Mouse (Mus musculus): ENCODE data around the gene Olfr95. TPM values are rescaled to one million over a fixed set of nuclear protein-coding genes. Genes with fewer than 3 reads are reported as not detected.

The Olfr95 gene
- total RNA-seq, 2 experiments from 2014 or later = not detected

Other genes with a start within 250 kb of the Olfr95 start
- gene 2410137M14Rik, start 231.9 kb downstream of the Olfr95 start, total RNA-seq (2014; fragmentation: Nextera tagmentation) = not detected in 2 replicates
- gene 2410137M14Rik, start 231.9 kb downstream of the Olfr95 start, total RNA-seq (2017) = not detected in 2 replicates
- not detected in 2 replicates for gene H2-M5, start 223.6 kb downstream of the Olfr95 start, total RNA-seq (2014; fragmentation: Nextera tagmentation)
- gene H2-M5, start 223.6 kb downstream of the Olfr95 start, total RNA-seq (2017) = not detected in 2 replicates
- gene Zfp57, start 212.0 kb downstream of the Olfr95 start, total RNA-seq (2014; fragmentation: Nextera tagmentation) = 1.2 TPM in 1 of 2 replicates, not detected in the other
- gene Zfp57, start 212.0 kb downstream of the Olfr95 start, total RNA-seq (2017) = 0.57 TPM in 1 of 2 replicates, not detected in the other
- not detected in 2 replicates for gene Mog, start 189.7 kb downstream of the Olfr95 start, total RNA-seq (2014; fragmentation: Nextera tagmentation)
- not detected in 2 replicates for gene Mog, start 189.7 kb downstream of the Olfr95 start, total RNA-seq (2017)
- 1.3 and 2.0 TPM in 2 replicates for gene Gabbr1, start 167.2 kb downstream of the Olfr95 start, total RNA-seq (2014; fragmentation: Nextera tagmentation)
- gene Gabbr1, start 167.2 kb downstream of the Olfr95 start, total RNA-seq (2017) = 0.57 and 1.7 TPM in 2 replicates
- not detected in 2 replicates for gene Olfr90, start 124.6 kb downstream of the Olfr95 start, total RNA-seq (2014; fragmentation: Nextera tagmentation)
- gene Olfr90, start 124.6 kb downstream of the Olfr95 start, total RNA-seq (2017) = not detected in 2 replicates
- gene Olfr91, start 114.8 kb downstream of the Olfr95 start, total RNA-seq (2014; fragmentation: Nextera tagmentation) = not detected in 2 replicates
- gene Olfr91, start 114.8 kb downstream of the Olfr95 start, total RNA-seq (2017) = not detected in 2 replicates
- not detected in 2 replicates for gene Olfr92, start 93.0 kb downstream of the Olfr95 start, total RNA-seq (2014; fragmentation: Nextera tagmentation)
- gene Olfr92, start 93.0 kb downstream of the Olfr95 start, total RNA-seq (2017) = not detected in 2 replicates
- not detected in 2 replicates for gene Olfr93, start 51.6 kb downstream of the Olfr95 start, total RNA-seq (2014; fragmentation: Nextera tagmentation)
- gene Olfr93, start 51.6 kb downstream of the Olfr95 start, total RNA-seq (2017) = not detected in 2 replicates
- gene Ubd, start 19.2 kb downstream of the Olfr95 start, total RNA-seq (2014; fragmentation: Nextera tagmentation) = not detected in 2 replicates
- gene Ubd, start 19.2 kb downstream of the Olfr95 start, total RNA-seq (2017) = not detected in 2 replicates
- gene Olfr94, start 12.1 kb downstream of the Olfr95 start, total RNA-seq (2014; fragmentation: Nextera tagmentation) = not detected in 2 replicates
- gene Olfr94, start 12.1 kb downstream of the Olfr95 start, total RNA-seq (2017) = not detected in 2 replicates
- not detected in 2 replicates for gene Olfr96, start 7.0 kb upstream of the Olfr95 start, total RNA-seq (2014; fragmentation: Nextera tagmentation)
- gene Olfr96, start 7.0 kb upstream of the Olfr95 start, total RNA-seq (2017) = not detected in 2 replicates
- gene Olfr97, start 24.2 kb upstream of the Olfr95 start, total RNA-seq (2014; fragmentation: Nextera tagmentation) = not detected in 2 replicates
- gene Olfr97, start 24.2 kb upstream of the Olfr95 start, total RNA-seq (2017) = not detected in 2 replicates
- not detected in 2 replicates for gene Olfr98, start 50.6 kb upstream of the Olfr95 start, total RNA-seq (2014; fragmentation: Nextera tagmentation)
- gene Olfr98, start 50.6 kb upstream of the Olfr95 start, total RNA-seq (2017) = not detected in 2 replicates
- 7.3 and 9.4 TPM in 2 replicates for gene H2-M3, start 57.1 kb upstream of the Olfr95 start, total RNA-seq (2014; fragmentation: Nextera tagmentation)
- gene H2-M3, start 57.1 kb upstream of the Olfr95 start, total RNA-seq (2017) = 16.9 and 23.6 TPM in 2 replicates
- gene Olfr99, start 70.3 kb upstream of the Olfr95 start, total RNA-seq (2014; fragmentation: Nextera tagmentation) = not detected in 2 replicates
- gene Olfr99, start 70.3 kb upstream of the Olfr95 start, total RNA-seq (2017) = not detected in 2 replicates
- gene Olfr101, start 91.2 kb upstream of the Olfr95 start, total RNA-seq (2014; fragmentation: Nextera tagmentation) = not detected in 2 replicates
- not detected in 2 replicates for gene Olfr101, start 91.2 kb upstream of the Olfr95 start, total RNA-seq (2017)
- gene Olfr102, start 103.9 kb upstream of the Olfr95 start, total RNA-seq (2014; fragmentation: Nextera tagmentation) = not detected in 2 replicates
- gene Olfr102, start 103.9 kb upstream of the Olfr95 start, total RNA-seq (2017) = not detected in 2 replicates
- gene Olfr103, start 126.6 kb upstream of the Olfr95 start, total RNA-seq (2014; fragmentation: Nextera tagmentation) = not detected in 2 replicates
- gene Olfr103, start 126.6 kb upstream of the Olfr95 start, total RNA-seq (2017) = not detected in 2 replicates
- gene Olfr104-ps, start 146.5 kb upstream of the Olfr95 start, total RNA-seq (2014; fragmentation: Nextera tagmentation) = not detected in 2 replicates
- not detected in 2 replicates for gene Olfr104-ps, start 146.5 kb upstream of the Olfr95 start, total RNA-seq (2017)
- gene Olfr105-ps, start 165.9 kb upstream of the Olfr95 start, total RNA-seq (2014; fragmentation: Nextera tagmentation) = not detected in 2 replicates
- gene Olfr105-ps, start 165.9 kb upstream of the Olfr95 start, total RNA-seq (2017) = not detected in 2 replicates
- gene Olfr106-ps, start 177.3 kb upstream of the Olfr95 start, total RNA-seq (2014; fragmentation: Nextera tagmentation) = not detected in 2 replicates
- not detected in 2 replicates for gene Olfr106-ps, start 177.3 kb upstream of the Olfr95 start, total RNA-seq (2017)
- gene Olfr107, start 186.1 kb upstream of the Olfr95 start, total RNA-seq (2014; fragmentation: Nextera tagmentation) = not detected in 2 replicates
- not detected in 2 replicates for gene Olfr107, start 186.1 kb upstream of the Olfr95 start, total RNA-seq (2017)
- not detected in 2 replicates for gene Olfr108, start 232.4 kb upstream of the Olfr95 start, total RNA-seq (2014; fragmentation: Nextera tagmentation)
- gene Olfr108, start 232.4 kb upstream of the Olfr95 start, total RNA-seq (2017) = not detected in 2 replicates
- gene Olfr109, start 245.8 kb upstream of the Olfr95 start, total RNA-seq (2014; fragmentation: Nextera tagmentation) = not detected in 2 replicates
- gene Olfr109, start 245.8 kb upstream of the Olfr95 start, total RNA-seq (2017) = not detected in 2 replicates